Mouse (Mus musculus) liver, embryonic 13.5 days (tissue): ENCODE measurements around the gene Slc25a51. TPM values are rescaled to one million over a fixed set of nuclear protein-coding genes. Genes with fewer than 3 reads are reported as not detected.

ENCODE experiments used
- microRNA-seq: library from miRNA; unstranded; fragments of <30 nt; microRNA quantifications from one replicate; pipeline ENCODE4, GENCODE M21; 2016
- polyA plus RNA-seq: library from polyadenylated mRNA; unstranded; fragments of >200 nt; fragmentation: Nextera tagmentation; extraction: Ambion mirVana; gene quantifications from 2 replicates; pipeline ENCODE4 v1.2.1, GENCODE M21; 2015

Gene Slc25a51
- polyA plus RNA-seq, 1 experiment from 2014 or later: 64.9 TPM

Small RNA genes within 50 kb of the gene (microRNA-seq; reads per million reads assigned to microRNA genes)
- not detected for gene Gm25692

Other genes starting within 250 kb of the Slc25a51 start
- gene Frmpd1, start 223.9 kb downstream of the Slc25a51 start, polyA plus RNA-seq: 0.22 and 0.28 TPM in 2 replicates
- 6.0 and 7.3 TPM in 2 replicates for gene Trmt10b, start 111.6 kb downstream of the Slc25a51 start, polyA plus RNA-seq
- 5.6 and 6.1 TPM in 2 replicates for gene Dcaf10, start 66.7 kb downstream of the Slc25a51 start, polyA plus RNA-seq
- 80.1 and 96.0 TPM in 2 replicates for gene Exosc3, start 66.0 kb downstream of the Slc25a51 start, polyA plus RNA-seq
- 2.3 and 3.0 TPM in 2 replicates for gene Shb, start 123.7 kb upstream of the Slc25a51 start, polyA plus RNA-seq